Mouse (Mus musculus) heart, adult 2 months (tissue): ENCODE results near the gene Madcam1. TPM values are rescaled to one million over a fixed set of nuclear protein-coding genes. Genes with fewer than 3 reads are reported as not detected.

Source experiments
- DNase-seq, 2 experiments: peaks; one replicate each; pipeline ENCODE4 v3.0.0; 2021
- H3K27ac ChIP-seq: fragments of 200-600 bp; 2 replicates; pipeline ENCODE4 v1.8.1; 2022
- H3K27me3 ChIP-seq: fragments of 200-500 bp; 2 replicates; pipeline ENCODE4 v1.6.1; 2012; ENCODE audit warnings: mild to moderate bottlenecking, low read length, inconsistent platforms, mixed read lengths; ENCODE audit not compliant: control insufficient read depth, insufficient read depth
- H3K36me3 ChIP-seq: fragments of 200-500 bp; 2 replicates; pipeline ENCODE4 v1.6.1; 2012; ENCODE audit warnings: low read length, inconsistent platforms; ENCODE audit not compliant: control insufficient read depth, insufficient read depth
- H3K4me1 ChIP-seq: fragments of 200-500 bp; 2 replicates; pipeline ENCODE4 v1.6.1; 2011; ENCODE audit warnings: low read length; ENCODE audit not compliant: control insufficient read depth, insufficient read depth
- H3K4me3 ChIP-seq: fragments of 200-600 bp; 2 replicates; pipeline ENCODE4 v1.8.1; 2022
- H3K79me2 ChIP-seq: fragments of 200-500 bp; replicated peaks from 2 replicates; pipeline ENCODE4 v1.6.1; 2012; ENCODE audit warnings: mild to moderate bottlenecking, inconsistent platforms, low read length, moderate library complexity, mixed read lengths; ENCODE audit not compliant: control insufficient read depth, insufficient read depth
- H3K9ac ChIP-seq: fragments of 200-500 bp; 2 replicates; pipeline ENCODE4 v1.6.1; 2012; ENCODE audit warnings: low read depth, mild to moderate bottlenecking, control low read depth, inconsistent platforms, low read length, mixed read lengths
- CTCF ChIP-seq: fragments of 200-600 bp; IDR thresholded peaks from 2 replicates; pipeline ENCODE4 v1.8.1; 2022; ENCODE audit warnings: antibody characterized with exemption, mild to moderate bottlenecking, moderate library complexity
- EP300 ChIP-seq: fragments of 200-500 bp; IDR thresholded peaks from 2 replicates; pipeline ENCODE4 v1.6.1; 2011; ENCODE audit warnings: low read depth, low read length, control low read depth; ENCODE audit not compliant: insufficient read depth
- POLR2A ChIP-seq: fragments of 200-500 bp; IDR thresholded peaks from 2 replicates; pipeline ENCODE4 v1.6.1; 2011; ENCODE audit warnings: mild to moderate bottlenecking, low read depth, low read length, control low read depth; ENCODE audit not compliant: insufficient read depth
- WGBS: fragments of 180-500 bp; shearing (Covaris S2); methylation state at CpG from one replicate; pipeline ENCODE4 v1.1.7; 2018; 5-methylcytosine and 5-hydroxymethylcytosine counted together
- intact Hi-C: fragments of 180-260 bp; cut with DNase I; formaldehyde crosslinking; loops from one replicate; pipeline ENCODE4 v1.15.1; 2025
- polyA plus RNA-seq: library from polyadenylated mRNA; depleted of rRNA; stranded (reverse); fragments of >200 nt; gene quantifications from 2 replicates; pipeline ENCODE4 v1.2.3, GENCODE M21; 2012
- total RNA-seq, 2 experiments: library from RNA; stranded (reverse); gene quantifications; 2 replicates each; pipeline ENCODE4 v1.2.3; 2021

Madcam1 gene
- total and polyA plus RNA-seq, 3 experiments = not detected

DNA sequence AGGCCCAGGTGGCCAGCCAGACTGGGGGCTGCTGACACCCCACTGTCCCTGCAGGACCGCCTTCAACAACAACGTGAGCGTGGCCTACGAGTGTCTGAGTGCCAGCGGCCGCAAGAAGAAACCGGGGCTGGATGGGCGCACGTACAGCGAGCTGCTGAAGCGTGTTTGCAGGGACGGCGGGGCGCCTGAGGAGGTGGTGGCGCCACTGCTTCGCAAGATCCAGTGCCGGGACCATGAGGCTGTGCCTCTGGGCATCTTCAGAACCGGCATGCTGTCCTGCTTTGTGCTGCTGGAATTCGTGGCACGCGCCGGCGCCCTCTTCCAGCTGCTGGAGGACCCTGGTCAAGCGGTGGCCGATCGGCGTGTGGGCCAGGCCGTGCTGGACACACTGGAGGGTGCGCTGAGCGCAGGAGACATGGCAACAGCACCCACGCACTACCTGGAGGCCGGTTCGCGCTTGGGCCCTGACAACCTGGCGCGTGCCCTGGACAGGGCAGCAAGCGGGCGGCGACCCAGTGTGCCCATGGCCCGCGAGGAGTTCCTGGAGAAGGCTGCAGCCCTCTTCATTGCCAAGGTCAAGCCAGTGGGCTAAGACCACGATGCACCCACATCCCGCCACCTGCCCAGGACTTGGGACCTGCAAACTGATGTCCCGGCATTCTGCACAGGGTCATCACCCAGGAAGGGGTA is 11.1 kb downstream of the Madcam1 start:
- 66% methylated on average over 44 of the region's 44 CpGs for WGBS
- no peak overlapping the region for H3K9ac ChIP-seq
- intact Hi-C loops = no loop called here
- H3K36me3 ChIP-seq = no peaks in the 10 kb centered on the region
- no peaks in the 10 kb centered on the region for H3K79me2 ChIP-seq
- H3K27ac ChIP-seq = no peak overlapping the region
- peaks cover under 1% of the 10 kb centered on the region; the same call in 1 of the 2 replicates for H3K4me1 ChIP-seq
- no peak overlapping the region for H3K4me3 ChIP-seq
- no peaks in the 10 kb centered on the region for H3K27me3 ChIP-seq
- DNase-seq = no peak
- TF ChIP-seq EP300 (no peak), POLR2A (no peak), CTCF (no peak)

DNA sequence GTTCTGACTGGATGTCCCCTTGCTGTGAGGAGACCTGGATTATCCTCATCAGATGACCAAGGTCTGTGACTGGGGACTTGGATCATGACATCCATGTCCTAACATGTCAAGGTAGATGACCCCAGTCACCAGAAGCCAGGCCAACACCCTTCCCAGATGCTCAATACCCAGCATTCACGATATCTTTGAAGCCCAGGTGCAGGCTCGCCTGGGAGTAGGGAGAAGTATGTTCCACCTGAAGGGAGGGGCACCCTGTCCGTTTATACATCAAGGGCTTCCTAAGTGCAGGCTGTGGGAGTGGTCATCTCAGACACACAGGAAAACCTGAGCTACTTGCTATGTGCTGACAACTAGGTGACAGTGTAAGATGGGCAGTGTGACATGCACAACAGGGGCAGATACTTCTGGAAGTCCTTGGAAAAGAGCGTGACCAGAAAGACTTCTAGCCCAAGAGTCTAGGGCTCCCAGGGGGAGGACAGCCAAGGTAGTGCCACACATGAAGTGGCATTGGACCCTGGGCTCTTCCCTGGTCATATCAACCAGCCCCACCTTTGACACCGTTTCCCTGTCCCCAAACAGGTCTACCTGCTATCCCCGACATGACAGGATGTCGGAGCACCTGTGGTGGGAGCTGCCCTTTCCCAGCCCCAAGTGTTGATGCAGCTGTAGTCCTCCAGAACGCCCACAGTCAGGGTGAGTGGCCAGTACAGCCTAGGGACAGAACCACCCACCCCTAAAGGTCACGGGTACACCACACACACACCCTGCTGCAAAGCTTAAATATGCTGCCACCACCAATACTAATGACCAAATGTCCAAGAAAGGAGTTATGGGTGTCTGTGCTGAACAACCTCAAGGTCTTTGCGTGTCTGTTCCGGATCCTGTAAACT is 16.5 kb downstream of the Madcam1 start:
- intact Hi-C loops = loop anchor here (1.0 kb wide), 1 partner anchor 12 kb away; the partner anchor contains the start of gene Tpgs1
- H3K4me3 ChIP-seq = peak overlapping the region; percentile 53
- H3K9ac ChIP-seq = peak overlapping the region; percentile 37
- DNase-seq = no peak
- H3K27me3 ChIP-seq = no peaks in the 10 kb centered on the region
- 38% methylated on average over 11 of the region's 11 CpGs for WGBS
- H3K4me1 ChIP-seq = peaks cover 18% of the 10 kb centered on the region
- H3K27ac ChIP-seq = peak overlapping the region; percentile 87
- TF ChIP-seq CTCF (no peak), EP300 (no peak), POLR2A (no peak)
- peaks cover 4% of the 10 kb centered on the region; the same call in 1 of the 2 replicates for H3K79me2 ChIP-seq
- H3K36me3 ChIP-seq = peaks cover 5% of the 10 kb centered on the region; the same call in 1 of the 2 replicates

DNA sequence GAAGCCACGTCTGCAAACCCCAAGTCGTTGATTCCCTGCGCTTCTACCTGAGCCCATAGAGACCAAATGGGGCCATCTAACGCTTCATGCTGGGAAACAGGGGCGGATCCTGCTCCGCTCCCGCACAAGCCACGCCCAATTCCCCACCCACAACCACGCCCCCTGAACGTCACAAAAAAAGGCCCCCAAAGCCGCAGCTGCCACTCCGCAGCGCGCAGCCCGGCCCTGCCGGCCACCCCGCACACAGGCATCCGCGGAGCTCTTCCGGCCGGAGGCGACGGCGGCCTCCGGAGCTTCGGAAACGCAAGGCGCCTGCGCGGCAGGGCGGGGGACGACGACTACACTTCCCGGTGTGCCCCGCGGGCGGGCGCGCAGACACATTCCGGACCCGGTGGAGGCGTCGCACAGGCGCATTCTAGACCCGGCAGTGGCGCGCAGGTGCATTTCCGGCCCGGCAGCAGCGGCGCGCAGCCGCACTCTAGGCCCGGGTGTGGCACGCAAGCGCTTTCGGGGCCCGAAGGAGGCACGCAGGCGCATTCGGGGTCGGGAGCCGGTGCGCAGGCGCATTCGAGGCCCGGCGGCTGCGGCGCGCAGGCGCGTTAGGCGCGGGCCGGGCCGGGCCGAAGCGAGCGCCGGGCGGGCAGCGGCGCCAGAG is 17.4 kb downstream of the Madcam1 start, which contains the start of gene Cdc34:
Gene Cdc34 (plus strand): TSS at position 605 of the 655 bp plus-strand sequence.
- Histone ChIP-seq H3K4me1 (peaks cover 21% of the 10 kb centered on the region), H3K9ac (peak within 1 kb of the TSS; percentile 82)

DNA sequence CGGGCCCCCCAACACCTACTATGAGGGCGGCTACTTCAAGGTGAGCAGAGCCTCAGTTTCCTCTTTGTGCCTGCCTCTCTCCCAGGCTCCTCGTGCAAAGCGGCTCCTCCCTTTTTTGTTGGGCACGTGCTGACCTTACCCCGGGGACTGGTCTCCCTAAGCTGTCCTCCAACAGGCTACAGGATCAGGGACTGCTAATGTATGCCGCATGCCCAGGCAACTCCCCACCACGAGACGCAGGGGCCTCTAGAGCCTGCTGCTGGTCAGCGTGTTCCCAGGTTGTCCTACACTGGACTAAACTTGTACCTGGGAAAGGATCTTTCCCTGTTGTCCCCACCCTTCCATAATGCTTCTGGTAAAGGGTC is 18.2 kb downstream of the Madcam1 start:
- Histone ChIP-seq H3K27ac (peak overlapping the region; percentile 87), H3K36me3 (peaks cover 15% of the 10 kb centered on the region), H3K9ac (peak overlapping the region; percentile 82), H3K79me2 (peaks cover 4% of the 10 kb centered on the region; the same call in 1 of the 2 replicates), H3K27me3 (no peaks in the 10 kb centered on the region), H3K4me1 (peaks cover 23% of the 10 kb centered on the region), H3K4me3 (peak overlapping the region; percentile 87)
- WGBS = under 1% methylated on average over 10 of the region's 10 CpGs
- intact Hi-C loops = no loop called here
- no peak for TF ChIP-seq EP300
- no peak for TF ChIP-seq CTCF
- no peak for TF ChIP-seq POLR2A
- peak; percentile 40 to 54 for DNase-seq

More for the DNA sequence above, 17.4 kb downstream of the Madcam1 start, which contains the start of gene Cdc34:
- Histone ChIP-seq H3K4me3 (peak within 1 kb of the TSS; percentile 87), H3K79me2 (peaks cover 4% of the 10 kb centered on the region; the same call in 1 of the 2 replicates), H3K27ac (peak within 1 kb of the TSS; percentile 87), H3K27me3 (no peaks in the 10 kb centered on the region), H3K36me3 (peaks cover 9% of the 10 kb centered on the region; the same call in 1 of the 2 replicates)
- intact Hi-C loops = loop anchor here (1.0 kb wide), 1 partner anchor 12 kb away; the partner anchor contains the start of gene Tpgs1
- WGBS = under 1% methylated on average over 83 of the region's 84 CpGs
- peak; percentile 99 to 100 for DNase-seq
- TF ChIP-seq CTCF (peak; percentile 60), POLR2A (peak; percentile 94), EP300 (peak; percentile 14; the same call in 1 of the 2 replicates)

DNA sequence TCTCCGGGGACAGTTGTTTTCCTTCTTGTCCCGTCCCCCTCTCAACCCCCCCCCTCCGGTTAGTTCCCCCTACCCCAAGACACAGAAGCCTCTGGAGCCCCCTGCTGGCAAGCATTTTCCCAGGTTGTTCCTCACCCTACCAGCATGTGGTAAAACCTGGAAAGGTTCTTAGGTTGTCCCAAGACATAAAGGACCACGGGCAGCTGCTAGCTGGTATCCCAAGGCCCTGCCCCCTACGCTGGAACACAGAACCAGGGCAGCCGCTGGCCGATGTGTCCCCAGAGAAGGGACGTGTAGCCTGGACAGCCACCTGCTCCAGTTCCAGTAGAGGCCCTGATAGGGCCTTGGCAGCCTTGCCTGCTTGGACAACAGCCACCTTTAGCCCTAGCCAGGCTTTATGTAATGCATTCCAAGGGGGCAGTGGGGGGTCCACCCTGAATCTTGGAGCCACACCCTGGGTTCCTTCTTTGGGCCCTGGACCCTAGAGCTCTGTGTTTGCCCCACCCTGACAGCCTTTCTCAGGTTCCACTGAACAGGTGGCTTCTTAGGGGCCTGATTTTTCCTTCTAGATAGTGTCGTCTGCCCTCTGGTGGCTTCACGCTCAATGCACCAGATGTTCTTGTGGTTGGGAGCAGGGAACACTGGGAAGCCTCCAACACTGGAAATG is 18.7 kb downstream of the Madcam1 start:
- peaks cover 25% of the 10 kb centered on the region for H3K4me1 ChIP-seq
- TF ChIP-seq CTCF = peak; percentile 56
- TF ChIP-seq EP300 = no peak
- 0 out of 2 replicates have a peak, but pooled peaks have one; percentile 36 for TF ChIP-seq POLR2A

More for the DNA sequence above, 18.7 kb downstream of the Madcam1 start:
- WGBS = 2% methylated on average over 10 of the region's 10 CpGs
- Histone ChIP-seq H3K36me3 (peaks cover 16% of the 10 kb centered on the region), H3K27ac (peak overlapping the region; percentile 87), H3K79me2 (peaks cover 4% of the 10 kb centered on the region; the same call in 1 of the 2 replicates), H3K9ac (peak overlapping the region; percentile 82), H3K4me3 (peak overlapping the region; percentile 87), H3K27me3 (no peaks in the 10 kb centered on the region)
- DNase-seq = peak; percentile 70 to 76
- intact Hi-C loops = no loop called here
